Mouse (Mus musculus): ENCODE results near the gene Akr1b10.

DNA sequence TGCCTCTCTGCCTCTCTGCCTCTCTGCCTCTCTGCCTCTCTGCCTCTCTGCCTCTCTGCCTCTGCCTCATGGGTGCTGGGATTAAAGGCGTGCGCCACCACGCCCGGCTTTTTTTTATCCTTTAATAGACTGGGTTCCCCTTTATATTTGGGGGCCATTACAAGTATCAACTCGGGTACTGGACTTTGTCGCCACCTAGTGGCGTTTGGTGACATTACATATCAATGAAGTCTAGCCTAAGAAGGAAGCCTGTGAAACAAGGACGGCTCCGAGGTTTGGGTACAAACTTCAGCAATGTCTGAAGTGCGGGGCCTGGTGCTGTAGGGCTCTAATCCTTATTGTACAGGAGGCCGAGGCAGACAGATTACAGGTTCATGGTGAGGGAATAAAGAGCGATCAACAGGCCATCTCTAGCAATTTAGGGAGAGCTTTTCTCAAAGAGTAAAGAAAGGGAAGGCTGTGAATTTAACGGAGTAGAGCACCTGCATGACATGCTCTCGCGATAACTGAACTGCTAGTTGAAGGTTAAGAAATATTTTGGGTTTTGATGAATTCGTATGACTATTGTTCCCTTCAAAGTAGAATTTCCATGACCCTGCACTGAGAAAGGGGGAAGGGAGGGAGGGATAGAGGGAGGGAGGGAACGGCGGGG, 12.2 kb upstream of the Akr1b10 start:
- TF ChIP-seq KAT2A (conservative IDR thresholded peaks at IDR 0.05; ENCODE audit: low read depth, low read length), result no peak
- no peak for TF ChIP-seq MYC (IDR thresholded peaks at IDR 0.05; ENCODE audit: low read depth, low read length)
- TF ChIP-seq MEF2A (IDR thresholded peaks at IDR 0.05; ENCODE audit: extremely low read depth, insufficient replicate concordance, low read depth, low read length, poor library complexity, severe bottlenecking), result no peak
- TF ChIP-seq MXI1 (IDR thresholded peaks at IDR 0.05; ENCODE audit: low read depth, low read length), result no peak

Measured in MEL (cell line).